Mouse (Mus musculus) testis, postnatal 14 days (tissue): Measurements from ENCODE around the gene Csf2ra.
"Not testable (repeated sequence)": the region's sequence is repeated elsewhere in the genome, so short reads cannot be mapped to it uniquely, and the experiment has no call there.

Source experiments
- DNase-seq: peaks from one replicate; pipeline ENCODE4 v3.0.0; 2021; ENCODE audit warnings: low spot score

Csf2ra gene

DNA sequence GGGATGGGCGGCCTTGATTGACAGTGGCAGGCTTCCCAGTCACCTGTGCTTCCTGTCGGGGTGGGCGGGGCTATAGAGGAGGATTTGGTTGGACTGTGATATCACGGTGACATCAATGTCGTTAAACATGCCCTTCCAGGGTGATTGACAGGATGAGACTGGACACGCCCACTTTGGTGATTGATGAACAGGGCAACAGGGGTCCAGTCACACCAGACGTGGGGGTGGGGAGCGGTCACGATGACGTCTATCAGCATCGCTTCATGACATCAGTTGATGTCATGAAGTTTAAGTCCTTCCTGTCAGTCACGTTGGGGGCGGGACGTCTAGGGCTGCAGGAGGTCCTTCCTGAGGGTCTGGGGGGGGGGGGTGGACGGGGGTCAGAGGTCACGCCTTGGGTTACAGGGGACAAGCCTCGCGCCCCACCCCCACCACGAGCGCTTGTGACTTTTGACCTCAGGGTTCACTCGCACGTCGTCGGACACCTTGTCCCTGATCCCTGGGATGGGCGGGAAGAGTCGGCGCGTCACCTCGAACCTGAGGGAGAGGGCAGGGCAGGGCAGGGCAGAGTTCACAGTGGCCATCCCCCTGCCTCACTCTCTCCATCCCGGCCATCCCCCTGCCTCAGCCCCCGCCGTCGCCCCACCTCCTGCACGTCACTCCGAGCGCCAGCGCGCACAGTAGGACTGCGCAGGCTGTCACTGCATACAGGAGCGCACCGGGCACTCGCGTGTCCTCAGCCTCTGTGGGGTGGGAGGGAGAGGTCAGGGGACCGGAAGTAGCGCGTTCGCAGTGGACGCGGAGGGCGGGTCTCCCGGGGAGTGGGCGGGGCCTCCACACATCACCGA, 3.3 kb downstream of the Csf2ra start:
- DNase-seq = peak; percentile 66

- no peak for DNase-seq
These were observed 4.4 kb downstream of the Csf2ra start for GRCm38 (mm10) chr19:61223706-61224328.

- not testable (repeated sequence) for DNase-seq
These were observed 20.7 kb downstream of the Csf2ra start for GRCm38 (mm10) chr19:61207506-61207905.

DNA sequence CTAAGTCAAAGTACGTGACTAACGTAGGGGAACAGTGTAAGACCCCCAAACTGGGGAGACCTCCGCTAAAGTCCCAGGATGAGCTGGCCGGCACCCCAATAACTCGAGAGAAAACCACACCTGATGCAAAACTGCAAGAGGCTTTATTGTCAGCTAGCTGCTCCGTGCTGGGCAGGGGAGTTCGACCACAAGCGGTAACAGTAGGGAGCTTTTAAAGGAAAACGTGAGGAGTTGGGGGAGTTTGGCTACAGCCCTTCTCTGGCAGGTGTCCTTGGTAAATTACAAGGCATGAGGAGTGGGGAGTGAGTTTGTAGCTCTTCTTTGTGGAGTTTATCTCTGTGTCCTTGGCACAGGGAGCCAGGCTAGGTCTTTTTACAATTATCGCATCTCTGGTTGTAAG, 28.4 kb downstream of the Csf2ra start:
- DNase-seq = peak; percentile 74

GRCm38 (mm10) chr19:61199316-61199715, 28.9 kb downstream of the Csf2ra start:
- DNase-seq = peak; percentile 82

DNA sequence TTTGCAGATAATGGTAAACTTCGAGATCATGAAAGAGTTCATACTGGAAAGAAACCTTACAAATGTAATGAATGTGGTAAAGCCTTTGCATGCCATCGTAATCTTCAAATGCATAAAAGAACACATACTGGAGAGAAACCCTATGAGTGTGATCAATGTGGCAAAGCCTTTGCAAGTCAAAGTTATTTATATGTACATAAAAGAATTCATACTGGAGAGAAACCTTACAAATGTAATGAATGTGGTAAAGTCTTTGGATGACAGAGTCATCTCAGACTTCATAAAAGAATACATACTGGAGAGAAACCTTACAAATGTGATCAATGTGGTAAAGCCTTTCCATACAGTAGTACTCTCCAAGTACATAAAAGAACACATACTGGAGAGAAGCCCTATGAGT, 44.6 kb downstream of the Csf2ra start, which contains the start of gene Gm6020:
Gm6020 (plus strand) TSS at position 301 of the 400 bp plus-strand sequence.
- not testable (repeated sequence) for DNase-seq

- peak; percentile 12 for DNase-seq
These were observed 52.4 kb downstream of the Csf2ra start, which contains the start of gene Gm7102 for GRCm38 (mm10) chr19:61175756-61176324. Gene Gm7102 (minus strand): TSS chr19:61176309.
